Mouse (Mus musculus): Measurements from ENCODE around the gene Lrp5. TPM values are rescaled to one million over a fixed set of nuclear protein-coding genes. Genes with fewer than 3 reads are reported as not detected.

The Lrp5 gene
- polyA plus RNA-seq, 1 experiment from 2014 or later = 1.8 TPM

DNA sequence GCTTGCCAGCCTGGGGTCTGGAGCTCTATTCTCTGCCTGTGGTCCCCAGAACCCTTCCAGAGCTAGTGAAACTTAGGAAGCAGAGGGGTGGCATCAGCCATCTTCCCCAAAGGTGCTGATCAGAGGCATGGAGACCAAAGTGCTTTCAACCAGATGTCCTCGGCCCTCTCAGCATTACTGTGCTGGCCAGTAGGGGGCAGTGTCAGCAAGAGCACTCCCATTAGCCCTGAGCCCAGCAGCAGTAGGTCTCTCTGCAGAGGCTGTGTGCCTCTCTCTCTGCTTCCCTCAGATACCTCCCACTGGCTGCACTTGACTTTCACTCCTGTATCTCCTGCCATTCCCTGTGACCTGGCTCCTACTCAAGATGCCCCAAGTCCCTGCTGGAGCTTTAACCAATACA lies 99.8 kb downstream of the Lrp5 start:
- DNase-seq (ENCODE audit: low spot score) (no peak), ATAC-seq (ENCODE audit: low FRiP score) (no peak)
- Histone ChIP-seq H3K4me1 (replicated peaks; ENCODE audit: control insufficient read depth, insufficient read depth, low read length) (no peaks in the 10 kb centered on the region), H3K27me3 (ENCODE audit: control insufficient read depth, insufficient read depth, low read length) (no peaks in the 10 kb centered on the region), H3K9ac (no peak overlapping the region), H3K27ac (no peak overlapping the region), H3K36me3 (replicated peaks; ENCODE audit: control insufficient read depth, insufficient read depth) (peaks cover 16% of the 10 kb centered on the region), H3K4me3 (replicated peaks; ENCODE audit: low read length) (no peak overlapping the region), H3K9me3 (ENCODE audit: control insufficient read depth, low read length) (no peaks in the 10 kb centered on the region), H3K4me2 (replicated peaks) (no peak overlapping the region)
- WGBS = 21% methylated on average over 1 of the region's 1 CpGs

DNA sequence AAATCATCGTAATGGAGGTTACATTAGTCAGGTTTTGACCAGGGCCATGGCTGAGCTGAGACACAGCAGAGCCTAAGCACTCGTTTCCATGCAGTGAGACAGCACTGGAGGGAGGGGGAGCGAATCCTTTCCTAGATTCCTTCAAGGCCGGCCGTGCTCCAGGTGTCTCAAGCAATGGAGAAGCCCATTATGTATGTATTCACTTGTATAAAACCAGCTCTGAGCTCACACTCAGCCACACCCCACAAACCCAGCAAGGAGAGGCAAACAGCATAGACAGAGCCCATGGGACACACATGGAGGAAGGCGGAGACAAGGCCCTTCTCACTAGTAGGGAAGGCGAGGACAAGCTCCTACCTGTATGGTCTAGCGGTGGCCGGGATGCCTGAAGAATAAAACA lies 100.3 kb downstream of the Lrp5 start:
- Histone ChIP-seq H3K4me3 (replicated peaks; ENCODE audit: low read length) (no peak overlapping the region), H3K4me1 (replicated peaks; ENCODE audit: control insufficient read depth, insufficient read depth, low read length) (no peaks in the 10 kb centered on the region), H3K36me3 (replicated peaks; ENCODE audit: control insufficient read depth, insufficient read depth) (0 out of 2 replicates have a peak, but pooled peaks cover 11% of the 10 kb centered on the region), H3K9ac (no peak overlapping the region), H3K4me2 (replicated peaks) (no peak overlapping the region), H3K9me3 (ENCODE audit: control insufficient read depth, low read length) (no peaks in the 10 kb centered on the region), H3K27me3 (ENCODE audit: control insufficient read depth, insufficient read depth, low read length) (no peaks in the 10 kb centered on the region), H3K27ac (no peak overlapping the region)
- ATAC-seq (ENCODE audit: low FRiP score) = no peak
- 94% methylated on average over 9 of the region's 9 CpGs for WGBS
- no peak for DNase-seq (ENCODE audit: low spot score)

DNA sequence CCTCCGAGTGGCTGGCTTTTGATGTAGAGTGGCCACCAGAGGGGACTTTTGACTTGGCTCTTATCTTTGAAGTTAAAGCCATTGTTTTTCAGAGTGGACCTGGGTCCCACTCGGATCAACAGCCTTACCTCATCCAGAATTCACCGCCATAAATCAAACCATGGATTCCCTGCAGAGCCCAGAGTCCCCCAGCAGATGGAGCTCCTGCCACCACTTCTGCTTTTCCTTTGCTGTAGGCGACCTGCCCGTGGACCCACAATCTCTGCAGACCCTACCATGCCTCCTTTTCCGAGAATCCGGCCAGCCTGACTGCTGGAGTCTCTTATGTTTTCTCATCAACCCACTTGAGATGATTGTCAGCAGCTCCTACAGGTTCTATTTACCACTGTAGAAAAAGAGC lies 105.0 kb downstream of the Lrp5 start:
- Histone ChIP-seq H3K4me3 (replicated peaks; ENCODE audit: low read length) (no peak overlapping the region), H3K36me3 (replicated peaks; ENCODE audit: control insufficient read depth, insufficient read depth) (0 out of 2 replicates have a peak, but pooled peaks cover 4% of the 10 kb centered on the region), H3K9ac (no peak overlapping the region), H3K27me3 (ENCODE audit: control insufficient read depth, insufficient read depth, low read length) (no peaks in the 10 kb centered on the region), H3K9me3 (ENCODE audit: control insufficient read depth, low read length) (no peaks in the 10 kb centered on the region), H3K4me2 (replicated peaks) (no peak overlapping the region), H3K27ac (no peak overlapping the region), H3K4me1 (replicated peaks; ENCODE audit: control insufficient read depth, insufficient read depth, low read length) (0 out of 2 replicates have a peak, but pooled peaks cover 3% of the 10 kb centered on the region)
- ATAC-seq (ENCODE audit: low FRiP score) (no peak), DNase-seq (ENCODE audit: low spot score) (peak; percentile 66)
- 35% methylated on average over 7 of the region's 7 CpGs for WGBS

- Histone ChIP-seq H3K4me1 (replicated peaks; ENCODE audit: control insufficient read depth, insufficient read depth, low read length) (peaks cover 21% of the 10 kb centered on the region), H3K9me3 (ENCODE audit: control insufficient read depth, low read length) (no peaks in the 10 kb centered on the region), H3K27ac (no peak overlapping the region), H3K36me3 (replicated peaks; ENCODE audit: control insufficient read depth, insufficient read depth) (no peaks in the 10 kb centered on the region), H3K27me3 (ENCODE audit: control insufficient read depth, insufficient read depth, low read length) (no peaks in the 10 kb centered on the region), H3K4me3 (replicated peaks; ENCODE audit: low read length) (no peak overlapping the region), H3K4me2 (replicated peaks) (no peak overlapping the region), H3K9ac (no peak overlapping the region)
- ATAC-seq (ENCODE audit: low FRiP score) (no peak), DNase-seq (ENCODE audit: low spot score) (no peak)
Observed at GRCm38 (mm10) chr19:3577911-3578290, 108.5 kb downstream of the Lrp5 start.

- no peak overlapping the region for H3K27ac ChIP-seq
- no peak for ATAC-seq (ENCODE audit: low FRiP score)
- no peak overlapping the region for H3K4me2 ChIP-seq (replicated peaks)
- no peak overlapping the region for H3K4me3 ChIP-seq (replicated peaks; ENCODE audit: low read length)
- DNase-seq (ENCODE audit: low spot score) = no peak
- WGBS = 87% methylated on average over 4 of the region's 4 CpGs
- no peaks in the 10 kb centered on the region for H3K36me3 ChIP-seq (replicated peaks; ENCODE audit: control insufficient read depth, insufficient read depth)
- H3K4me1 ChIP-seq (replicated peaks; ENCODE audit: control insufficient read depth, insufficient read depth, low read length) = peaks cover 21% of the 10 kb centered on the region
- no peak overlapping the region for H3K9ac ChIP-seq
- H3K27me3 ChIP-seq (ENCODE audit: control insufficient read depth, insufficient read depth, low read length) = no peaks in the 10 kb centered on the region
- H3K9me3 ChIP-seq (ENCODE audit: control insufficient read depth, low read length) = no peaks in the 10 kb centered on the region
Observed at GRCm38 (mm10) chr19:3577265-3577910, 109.0 kb downstream of the Lrp5 start.

- Histone ChIP-seq H3K36me3 (replicated peaks; ENCODE audit: control insufficient read depth, insufficient read depth) (no peaks in the 10 kb centered on the region), H3K27me3 (ENCODE audit: control insufficient read depth, insufficient read depth, low read length) (no peaks in the 10 kb centered on the region), H3K9ac (0 out of 2 replicates have a peak overlapping the region, but pooled peaks have one; percentile 32), H3K4me3 (replicated peaks; ENCODE audit: low read length) (peak overlapping the region; percentile 93), H3K9me3 (ENCODE audit: control insufficient read depth, low read length) (no peaks in the 10 kb centered on the region), H3K4me2 (replicated peaks) (peak overlapping the region; percentile 49), H3K27ac (peak overlapping the region; percentile 94), H3K4me1 (replicated peaks; ENCODE audit: control insufficient read depth, insufficient read depth, low read length) (peaks cover 21% of the 10 kb centered on the region)
- ATAC-seq (ENCODE audit: low FRiP score) (no peak), DNase-seq (ENCODE audit: low spot score) (no peak)
- 76% methylated on average over 5 of the region's 5 CpGs for WGBS
Observed at GRCm38 (mm10) chr19:3576451-3577264, 109.7 kb downstream of the Lrp5 start.

DNA sequence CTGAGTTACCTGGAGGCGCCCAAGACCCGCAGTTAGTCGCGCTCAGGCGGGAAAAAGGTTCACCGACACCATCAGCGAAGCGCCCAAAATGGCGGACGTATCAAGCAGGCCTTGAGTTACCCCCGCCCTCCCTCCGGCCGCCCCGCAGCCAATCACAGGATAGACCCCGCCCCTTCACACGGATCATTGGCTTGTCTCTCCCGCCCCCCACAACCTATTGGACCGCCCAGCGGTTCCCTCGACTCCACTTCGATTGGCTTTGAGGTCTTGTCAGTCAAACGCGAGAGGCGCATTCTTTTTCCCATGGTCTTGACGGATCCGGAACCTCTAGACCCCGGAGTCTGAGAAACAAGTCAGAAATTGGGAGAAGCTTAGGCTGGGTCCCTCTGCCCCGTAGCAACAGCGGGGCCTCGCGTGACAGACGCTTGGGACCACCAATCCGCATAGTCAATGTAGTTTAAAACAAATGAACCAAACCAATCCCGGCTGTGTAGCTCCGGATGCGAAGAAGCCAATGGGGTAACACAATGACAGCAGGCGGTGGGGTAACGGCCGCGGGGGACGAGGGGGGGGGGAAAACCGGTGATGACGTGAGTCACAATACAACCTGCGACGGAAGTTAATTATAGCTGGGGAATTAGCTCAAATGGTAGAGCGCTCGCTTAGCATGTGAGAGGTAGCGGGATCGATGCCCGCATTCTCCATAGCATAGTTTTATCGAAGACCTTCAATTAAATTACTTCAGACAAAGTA lies 110.6 kb downstream of the Lrp5 start, which contains the start of gene Ppp6r3:
TSS of gene Ppp6r3 (minus strand) at position 118 of the 753 bp plus-strand sequence.
- peak; percentile 96 for ATAC-seq (ENCODE audit: low FRiP score)
- H3K27me3 ChIP-seq (ENCODE audit: control insufficient read depth, insufficient read depth, low read length) = no peaks in the 10 kb centered on the region
- peak within 1 kb of the TSS; percentile 85 for H3K9ac ChIP-seq
- H3K9me3 ChIP-seq (ENCODE audit: control insufficient read depth, low read length) = no peaks in the 10 kb centered on the region
- WGBS = under 1% methylated on average over 50 of the region's 51 CpGs
- H3K27ac ChIP-seq = peak within 1 kb of the TSS; percentile 94
- peaks cover 21% of the 10 kb centered on the region for H3K4me1 ChIP-seq (replicated peaks; ENCODE audit: control insufficient read depth, insufficient read depth, low read length)
- H3K4me2 ChIP-seq (replicated peaks) = peak within 1 kb of the TSS; percentile 83
- DNase-seq (ENCODE audit: low spot score) = peak; percentile 98
- no peaks in the 10 kb centered on the region for H3K36me3 ChIP-seq (replicated peaks; ENCODE audit: control insufficient read depth, insufficient read depth)
- peak within 1 kb of the TSS; percentile 93 for H3K4me3 ChIP-seq (replicated peaks; ENCODE audit: low read length)

DNA sequence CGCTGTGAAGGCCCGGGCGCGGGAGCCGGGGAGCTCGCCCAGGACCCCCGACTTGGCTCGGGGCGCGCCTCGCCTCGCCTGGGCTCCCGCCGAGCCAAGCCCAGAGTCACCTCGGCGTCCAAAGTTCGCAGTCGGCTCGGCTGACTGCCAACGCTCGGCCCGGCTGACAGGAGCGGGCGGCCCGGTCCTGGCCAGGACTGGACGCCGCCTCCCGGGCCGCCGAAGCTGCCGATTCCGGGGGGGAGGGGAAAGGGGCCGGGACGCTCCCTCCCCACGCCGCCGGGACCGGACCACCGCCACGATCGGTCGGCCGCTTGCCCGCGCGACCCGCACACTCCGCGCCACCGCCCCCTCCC lies 111.1 kb downstream of the Lrp5 start:
- WGBS = under 1% methylated on average over 49 of the region's 50 CpGs
- Histone ChIP-seq H3K27ac (peak overlapping the region; percentile 94), H3K4me2 (replicated peaks) (peak overlapping the region; percentile 83), H3K4me1 (replicated peaks; ENCODE audit: control insufficient read depth, insufficient read depth, low read length) (peaks cover 21% of the 10 kb centered on the region), H3K9me3 (ENCODE audit: control insufficient read depth, low read length) (no peaks in the 10 kb centered on the region), H3K4me3 (replicated peaks; ENCODE audit: low read length) (peak overlapping the region; percentile 93), H3K36me3 (replicated peaks; ENCODE audit: control insufficient read depth, insufficient read depth) (no peaks in the 10 kb centered on the region), H3K9ac (peak overlapping the region; percentile 85), H3K27me3 (ENCODE audit: control insufficient read depth, insufficient read depth, low read length) (no peaks in the 10 kb centered on the region)
- peak; percentile 42 for DNase-seq (ENCODE audit: low spot score)
- ATAC-seq (ENCODE audit: low FRiP score) = peak; percentile 29

- Histone ChIP-seq H3K4me3 (replicated peaks; ENCODE audit: low read length) (peak overlapping the region; percentile 93), H3K9me3 (ENCODE audit: control insufficient read depth, low read length) (no peaks in the 10 kb centered on the region), H3K4me1 (replicated peaks; ENCODE audit: control insufficient read depth, insufficient read depth, low read length) (peaks cover 21% of the 10 kb centered on the region), H3K4me2 (replicated peaks) (peak overlapping the region; percentile 83), H3K27me3 (ENCODE audit: control insufficient read depth, insufficient read depth, low read length) (no peaks in the 10 kb centered on the region), H3K9ac (peak overlapping the region; percentile 85), H3K27ac (peak overlapping the region; percentile 94), H3K36me3 (replicated peaks; ENCODE audit: control insufficient read depth, insufficient read depth) (no peaks in the 10 kb centered on the region)
- no peak for ATAC-seq (ENCODE audit: low FRiP score)
- no peak for DNase-seq (ENCODE audit: low spot score)
- 4% methylated on average over 9 of the region's 9 CpGs for WGBS
Observed at GRCm38 (mm10) chr19:3574593-3575094, 111.7 kb downstream of the Lrp5 start.
